Mouse (Mus musculus) ovary, postnatal 36 days (tissue): Measurements from ENCODE around the gene Sypl.

Experiments
- DNase-seq: peaks from one replicate; pipeline ENCODE4 v3.0.0; 2022; ENCODE audit warnings: low spot score, mixed read lengths

Gene Sypl

GRCm38 (mm10) chr12:32953596-32954215 is at the start of gene Sypl:
TSS of gene Sypl (plus strand) at chr12:32953891.
- DNase-seq, result peak; percentile 97

- DNase-seq, result no peak
Observed at GRCm38 (mm10) chr12:32909686-32910085, 44.0 kb upstream of the Sypl start.

- DNase-seq, result no peak
Observed at GRCm38 (mm10) chr12:32910092-32910491, 43.6 kb upstream of the Sypl start.

- DNase-seq, result peak; percentile 29
Observed at GRCm38 (mm10) chr12:32910560-32911194, 43.0 kb upstream of the Sypl start.

DNA sequence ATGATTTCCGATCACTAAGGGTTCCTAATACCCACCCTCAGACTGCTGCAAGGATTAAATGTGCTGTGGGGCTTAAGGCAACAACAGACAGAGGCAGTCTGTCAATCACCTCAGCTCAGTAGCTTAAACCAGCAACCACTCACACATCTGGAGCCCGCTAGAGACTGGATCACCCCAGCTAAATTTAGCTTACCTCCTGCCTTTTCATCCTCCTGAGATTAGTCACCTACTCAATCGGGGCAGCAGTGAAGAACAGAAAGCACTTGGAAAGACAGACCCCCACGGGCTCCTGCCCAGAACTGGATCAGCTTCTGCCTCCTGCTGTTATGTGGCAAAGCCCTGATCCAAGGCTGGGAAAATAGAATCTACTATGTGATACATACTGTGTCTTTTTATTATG is 42.1 kb upstream of the Sypl start:
- no peak for DNase-seq

- DNase-seq, result no peak
Observed at GRCm38 (mm10) chr12:32912772-32913171, 40.9 kb upstream of the Sypl start.

DNA sequence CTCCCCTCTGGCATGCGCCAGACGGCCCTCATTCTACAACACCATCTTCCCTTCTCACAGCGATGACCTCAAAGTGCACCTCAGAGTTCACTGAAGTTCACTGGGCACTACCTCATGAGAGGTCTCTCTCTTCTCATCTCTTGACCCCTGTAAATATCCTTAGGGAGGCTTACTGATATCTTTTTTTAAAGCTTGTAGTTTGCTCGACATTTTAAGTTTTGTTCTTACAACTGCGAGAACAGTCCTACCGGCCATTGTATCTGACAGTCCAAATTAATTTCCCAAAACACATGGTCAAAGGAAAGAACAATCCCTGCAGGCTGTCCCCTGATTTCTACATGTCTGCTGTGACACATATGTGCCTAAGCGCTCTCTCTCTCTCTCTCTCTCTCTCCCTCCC is 35.0 kb upstream of the Sypl start:
- no peak for DNase-seq

DNA sequence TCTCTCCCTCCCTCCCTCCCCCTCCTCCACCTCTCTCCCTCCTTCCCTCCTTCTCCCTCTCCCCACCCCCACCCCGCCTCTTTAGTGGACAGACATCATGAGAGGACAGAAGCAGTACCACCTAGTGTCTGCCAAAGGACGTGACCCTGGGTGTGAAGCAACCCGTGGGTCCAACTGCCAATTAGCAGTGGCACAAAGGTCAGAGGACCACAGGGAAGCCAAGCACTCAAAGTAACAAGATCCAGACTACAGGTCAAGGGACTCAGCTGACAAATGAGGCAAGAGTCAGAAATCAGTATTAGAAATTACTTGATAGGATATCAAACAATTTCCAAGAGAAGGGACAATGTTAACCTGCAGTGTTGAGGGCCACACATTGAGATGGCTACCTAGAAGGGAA is 34.6 kb upstream of the Sypl start:
- DNase-seq, result no peak

GRCm38 (mm10) chr12:32919527-32919926 is 34.2 kb upstream of the Sypl start:
- no peak for DNase-seq

DNA sequence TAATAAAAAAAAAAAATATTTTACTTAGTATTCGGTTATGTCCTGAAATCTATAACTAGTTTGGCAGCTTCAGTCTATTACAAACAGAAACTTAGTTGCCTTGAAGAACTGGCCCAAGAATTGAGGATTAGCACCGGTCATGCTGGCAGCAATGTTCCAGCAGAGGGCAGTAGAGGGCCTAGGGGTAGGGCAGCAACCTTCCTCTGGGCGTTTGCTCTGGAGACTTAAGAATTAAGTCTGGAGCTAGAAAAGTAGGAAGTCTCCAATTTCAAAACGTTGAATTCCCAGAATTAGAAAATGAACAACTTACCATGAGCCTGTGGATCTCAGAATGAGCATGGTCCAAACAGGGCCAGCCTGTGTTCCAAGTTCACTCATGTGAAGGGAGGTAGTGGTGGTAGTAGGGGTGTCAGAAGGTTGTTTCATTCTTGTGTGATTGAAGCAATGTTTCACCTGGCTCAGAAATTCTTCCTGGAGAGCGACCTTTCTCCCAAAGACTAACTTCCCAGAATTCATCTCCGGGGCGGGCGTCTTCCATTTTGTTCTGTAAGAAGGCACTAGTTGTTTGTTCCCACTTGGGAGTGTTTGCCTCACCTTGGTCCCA is 33.4 kb upstream of the Sypl start:
- DNase-seq, result peak; percentile 69

- DNase-seq, result no peak
Observed at GRCm38 (mm10) chr12:32921071-32921470, 32.6 kb upstream of the Sypl start.

- DNase-seq, result no peak
Observed at GRCm38 (mm10) chr12:32921532-32922131, 32.1 kb upstream of the Sypl start.

GRCm38 (mm10) chr12:32924245-32924644 is 29.4 kb upstream of the Sypl start:
- DNase-seq, result no peak

DNA sequence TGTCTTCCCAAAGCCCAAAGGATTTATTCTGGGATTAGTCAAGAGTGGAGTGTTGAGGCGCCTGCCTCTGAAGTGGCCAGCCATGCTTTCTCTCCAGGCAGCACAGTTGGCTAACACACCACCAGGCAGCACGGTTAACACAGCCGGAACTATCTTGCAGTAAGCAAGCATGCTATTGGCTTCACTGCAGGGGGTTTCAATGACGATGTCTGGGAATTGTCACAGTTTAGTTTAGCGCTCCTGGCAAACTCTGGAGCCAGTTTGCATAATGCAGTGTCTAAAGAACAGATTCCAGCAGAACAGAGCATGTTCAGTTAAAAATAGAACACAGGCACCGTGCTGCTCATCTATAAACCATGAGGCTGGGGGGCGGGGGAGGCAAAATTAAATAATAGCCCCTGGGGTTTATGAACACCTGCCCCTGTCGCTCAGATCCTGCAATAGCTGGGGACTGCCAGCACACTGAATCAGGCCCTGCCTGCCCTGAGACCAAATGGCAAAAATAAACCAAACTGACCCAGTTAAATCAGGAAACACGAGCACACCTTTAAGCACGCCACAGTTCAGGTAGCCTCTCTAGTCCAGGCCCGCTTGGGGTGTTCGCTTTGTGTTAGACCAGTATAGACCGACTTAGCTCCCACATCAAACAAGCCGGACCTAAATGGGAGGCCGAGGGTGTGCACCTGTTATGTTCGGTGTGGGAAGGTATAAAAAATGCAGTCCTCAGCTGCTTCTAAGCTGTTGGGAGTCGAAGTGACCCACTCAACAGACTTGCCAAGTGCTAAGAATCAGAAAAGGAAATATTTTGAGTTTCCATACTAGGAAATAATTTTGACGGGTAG is 27.1 kb upstream of the Sypl start:
- DNase-seq, result no peak

GRCm38 (mm10) chr12:32927231-32927835 is 26.4 kb upstream of the Sypl start:
- no peak for DNase-seq

GRCm38 (mm10) chr12:32928180-32928579 is 25.5 kb upstream of the Sypl start:
- DNase-seq, result no peak

- no peak for DNase-seq
Observed at GRCm38 (mm10) chr12:32929831-32930513, 23.7 kb upstream of the Sypl start.

GRCm38 (mm10) chr12:32930566-32930965 is 23.1 kb upstream of the Sypl start:
- no peak for DNase-seq

- no peak for DNase-seq
Observed at GRCm38 (mm10) chr12:32936246-32936946, 17.3 kb upstream of the Sypl start.

- no peak for DNase-seq
Observed at GRCm38 (mm10) chr12:32941141-32941540, 12.6 kb upstream of the Sypl start.

DNA sequence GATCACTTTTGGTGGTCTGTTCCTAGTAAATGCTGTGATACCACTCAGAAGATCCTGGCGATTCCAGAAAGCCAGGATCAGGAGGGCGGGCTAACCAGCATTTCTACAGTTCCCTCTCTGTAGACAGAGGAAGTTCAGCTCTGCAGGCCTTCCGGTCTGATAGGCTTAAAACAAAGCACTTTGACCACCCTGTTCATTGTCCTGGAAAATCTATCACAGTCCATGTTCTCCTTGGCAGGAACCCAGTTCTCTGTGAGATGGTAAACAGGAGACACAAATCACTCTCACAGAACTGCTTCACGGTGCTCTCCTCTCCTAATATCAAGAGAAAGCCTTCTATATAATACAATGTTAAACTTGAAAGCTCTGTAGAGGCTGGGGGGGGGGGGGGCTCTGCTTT is 10.3 kb upstream of the Sypl start:
- no peak for DNase-seq
